Mouse (Mus musculus) mouse embryonic stem cell (cell line): ENCODE data around the gene Gm867.

Experiments
- in situ Hi-C, 2 experiments: fragments of 300-500 bp; cut with MboI; formaldehyde crosslinking; loops; 1 replicate in 1 of 2; 3 replicates in 1 of 2; pipeline ENCODE4 v1.14.3; 2019 to 2020; ENCODE audit warnings: low sequenced_read_pairs in 2 of 2, low pct_unique_long_range_greater_than_20kb in 1 of 2, mixed read lengths in 1 of 2; ENCODE audit not compliant: unreplicated experiment in 1 of 2

Gene Gm867

GRCm38 (mm10) chr10:75940520-75940919 is at the start of gene Gm867:
Gm867 (minus strand) TSS chr10:75940672.
- in situ Hi-C loops, result no loop called here

GRCm38 (mm10) chr10:75979432-75979831 is 39.0 kb upstream of the Gm867 start:
- in situ Hi-C loops, result loop anchor here in 1 of 2 experiments (10.0 kb wide), 1 partner anchor 225 kb away; no protein-coding TSS in a partner anchor

GRCm38 (mm10) chr10:75978835-75979157 is 38.3 kb upstream of the Gm867 start:
- in situ Hi-C loops, result loop anchor here in 1 of 2 experiments (10.0 kb wide), 1 partner anchor 226 kb away; no protein-coding TSS in a partner anchor

- in situ Hi-C loops, result loop anchor here in 1 of 2 experiments (10.0 kb wide), 1 partner anchor 227 kb away; no protein-coding TSS in a partner anchor
These were observed 37.8 kb upstream of the Gm867 start for GRCm38 (mm10) chr10:75978119-75978834.

GRCm38 (mm10) chr10:75975216-75975615 is 34.7 kb upstream of the Gm867 start:
- in situ Hi-C loops, result loop anchor here in 1 of 2 experiments (10.0 kb wide), 1 partner anchor 230 kb away; no protein-coding TSS in a partner anchor

GRCm38 (mm10) chr10:75973846-75974245 is 33.4 kb upstream of the Gm867 start:
- in situ Hi-C loops, result loop anchor here (10.0 to 25.0 kb wide), 3 partner anchors 231 to 387 kb away; partner anchors contain the start of gene Ggt5 (in 1 of the 2)

GRCm38 (mm10) chr10:75954381-75954811 is 13.9 kb upstream of the Gm867 start, which contains the start of gene Gm5134:
Gm5134 (plus strand) TSS chr10:75954514.
- in situ Hi-C loops, result loop anchor here (5.0 to 25.0 kb wide), 4 partner anchors 67 to 367 kb away; partner anchors contain the start of gene Ggt5 (in 1 of the 2)

- in situ Hi-C loops, result loop anchor here (5.0 to 25.0 kb wide), 4 partner anchors 64 to 364 kb away; partner anchors contain the start of gene Ggt5 (in 1 of the 2)
These were observed 11.1 kb upstream of the Gm867 start for GRCm38 (mm10) chr10:75951424-75952050.

- in situ Hi-C loops, result loop anchor here (5.0 to 25.0 kb wide), 4 partner anchors 64 to 364 kb away; partner anchors contain the start of gene Ggt5 (in 1 of the 2)
These were observed 10.3 kb upstream of the Gm867 start for GRCm38 (mm10) chr10:75950791-75951210.

GRCm38 (mm10) chr10:75949053-75950045 is 8.9 kb upstream of the Gm867 start:
- in situ Hi-C loops, result loop anchor here (5.0 to 25.0 kb wide), 4 partner anchors 62 to 362 kb away; partner anchors contain the start of gene Ggt5 (in 1 of the 2)

GRCm38 (mm10) chr10:75948079-75948478 is 7.6 kb upstream of the Gm867 start:
- in situ Hi-C loops, result no loop called here

- in situ Hi-C loops, result no loop called here
These were observed 5.4 kb upstream of the Gm867 start for GRCm38 (mm10) chr10:75945896-75946295.

- in situ Hi-C loops, result no loop called here
These were observed 4.7 kb upstream of the Gm867 start for GRCm38 (mm10) chr10:75945213-75945612.

GRCm38 (mm10) chr10:75944066-75944772 is 3.7 kb upstream of the Gm867 start:
- in situ Hi-C loops, result no loop called here

GRCm38 (mm10) chr10:75942736-75943477 is 2.4 kb upstream of the Gm867 start, which contains the start of gene Vpreb3:
Vpreb3 (plus strand) TSS chr10:75943057.
- in situ Hi-C loops, result no loop called here

GRCm38 (mm10) chr10:75941042-75941824 is 761 bp upstream of the Gm867 start:
- in situ Hi-C loops, result no loop called here
